In genomic region chr11:115682411-115682810, GRCm38 (mm10) we compare ENCODE assay signal across 20 mouse cellular contexts.
"Had no signal": no experiment of that assay in that cellular context is flagged by ENCODE, and none has a peak within 500 bp of the region (broad histone marks: within the 10 kb centered on the region; RNA-seq: fewer than 3 reads in every experiment).

No protein-coding gene starts in this region.

- H3K9me3 ChIP-seq: liver, embryonic 15.5 days; lung, embryonic 15.5 days; midbrain, embryonic 13.5 days; midbrain, embryonic 15.5 days; neural tube, embryonic 12.5 days had no signal

- H3K27me3 ChIP-seq: liver, embryonic 15.5 days; lung, embryonic 15.5 days; midbrain, embryonic 13.5 days; midbrain, embryonic 15.5 days; neural tube, embryonic 12.5 days had no signal

- H3K4me3 ChIP-seq: liver, embryonic 15.5 days; lung, embryonic 15.5 days; midbrain, embryonic 13.5 days; midbrain, embryonic 15.5 days; neural tube, embryonic 12.5 days had no signal

- H3K27ac ChIP-seq: liver, embryonic 15.5 days; lung, embryonic 15.5 days; macrophage; midbrain, embryonic 13.5 days; midbrain, embryonic 15.5 days; neural tube, embryonic 12.5 days had no signal

- H3K4me2 ChIP-seq: liver, embryonic 15.5 days; lung, embryonic 15.5 days; midbrain, embryonic 11.5 days; midbrain, embryonic 13.5 days; midbrain, embryonic 15.5 days; neural tube, embryonic 12.5 days had no signal

- ATAC-seq: liver, postnatal 0 days; lung, postnatal 0 days; midbrain, embryonic 13.5 days; midbrain, embryonic 15.5 days had no signal

- H3K4me1 ChIP-seq: lung, embryonic 15.5 days; midbrain, embryonic 13.5 days; midbrain, embryonic 15.5 days; neural tube, embryonic 12.5 days had no signal

- DNase-seq: liver, postnatal 0 days; lung, adult 2 months; lung, postnatal 14 days; lung, postnatal 36 days; retina, postnatal 1 day; right cerebral cortex, adult 18-20 months; right cerebral cortex, postnatal 25 days; right cerebral cortex, postnatal 4 days; spleen, adult 18-20 months; thymus, adult 18-20 months; thymus, postnatal 14 days; thymus, postnatal 36 days had no signal

- H3K9ac ChIP-seq: liver, embryonic 15.5 days; liver, postnatal 0 days; lung, embryonic 15.5 days; midbrain, embryonic 13.5 days; midbrain, embryonic 15.5 days; neural tube, embryonic 12.5 days had no signal
